Mouse (Mus musculus): ENCODE data around the gene Prph. TPM values are rescaled to one million over a fixed set of nuclear protein-coding genes. Genes with fewer than 3 reads are reported as not detected.
A peak's percentile ranks its signal among the peaks of the same experiment; 100 is the strongest.

Prph gene
- polyA plus RNA-seq, 1 experiment = 11.5 TPM

GRCm38 (mm10) chr15:99030585-99031387 lies 24.2 kb upstream of the Prph start:
- Histone ChIP-seq H3K27ac (ENCODE audit: insufficient read depth, low read length) (peak overlapping the region; percentile 47), H3K27me3 (ENCODE audit: control insufficient read depth, insufficient read depth, low read length, poor library complexity, severe bottlenecking) (no peaks in the 10 kb centered on the region), H3K9ac (ENCODE audit: low read depth, poor library complexity, severe bottlenecking) (peak overlapping the region; percentile 95), H3K36me3 (ENCODE audit: control insufficient read depth, insufficient read depth, low read length, poor library complexity, severe bottlenecking) (peaks cover 32% of the 10 kb centered on the region), H3K4me1 (ENCODE audit: control insufficient read depth, insufficient read depth, low read length) (peaks cover 2% of the 10 kb centered on the region), H3K9me3 (replicated peaks; ENCODE audit: control insufficient read depth, insufficient read depth, low read length, poor library complexity, severe bottlenecking) (no peaks in the 10 kb centered on the region), H3K4me3 (ENCODE audit: low read depth, low read length) (peak overlapping the region; percentile 84)
- TF ChIP-seq CTCF (IDR thresholded peaks at IDR 0.05; ENCODE audit: low read depth, low read length) = no peak
- no peak for TF ChIP-seq POLR2A (IDR thresholded peaks at IDR 0.05; ENCODE audit: insufficient read depth, low read length)
- TF ChIP-seq EP300 (IDR thresholded peaks at IDR 0.05; ENCODE audit: insufficient read depth, low read depth, low read length) = no peak

DNA sequence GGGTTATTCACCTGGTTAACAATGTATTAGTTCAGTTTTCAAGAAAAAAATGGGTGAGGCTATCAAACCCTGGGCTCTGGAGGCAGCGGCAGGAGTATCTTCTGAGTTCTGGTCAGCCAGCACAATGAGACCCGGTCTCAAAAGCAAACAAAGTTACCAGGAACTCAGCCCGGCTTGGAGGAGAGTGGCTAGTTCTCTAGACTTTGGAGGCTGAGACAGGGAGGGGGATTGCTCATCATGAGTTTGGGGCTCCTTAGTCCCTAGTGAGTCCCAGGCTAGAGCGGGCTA lies 23.6 kb upstream of the Prph start:
- H3K36me3 ChIP-seq (ENCODE audit: control insufficient read depth, insufficient read depth, low read length, poor library complexity, severe bottlenecking) = peaks cover 37% of the 10 kb centered on the region
- no peak overlapping the region for H3K27ac ChIP-seq (ENCODE audit: insufficient read depth, low read length)
- H3K4me3 ChIP-seq (ENCODE audit: low read depth, low read length) = peak overlapping the region; percentile 84
- H3K27me3 ChIP-seq (ENCODE audit: control insufficient read depth, insufficient read depth, low read length, poor library complexity, severe bottlenecking) = no peaks in the 10 kb centered on the region
- H3K9ac ChIP-seq (ENCODE audit: low read depth, poor library complexity, severe bottlenecking) = peak overlapping the region; percentile 95
- H3K9me3 ChIP-seq (replicated peaks; ENCODE audit: control insufficient read depth, insufficient read depth, low read length, poor library complexity, severe bottlenecking) = no peaks in the 10 kb centered on the region
- TF ChIP-seq CTCF (IDR thresholded peaks at IDR 0.05; ENCODE audit: low read depth, low read length) (no peak), POLR2A (IDR thresholded peaks at IDR 0.05; ENCODE audit: insufficient read depth, low read length) (no peak), EP300 (IDR thresholded peaks at IDR 0.05; ENCODE audit: insufficient read depth, low read depth, low read length) (no peak)
- H3K4me1 ChIP-seq (ENCODE audit: control insufficient read depth, insufficient read depth, low read length) = peaks cover 2% of the 10 kb centered on the region

GRCm38 (mm10) chr15:99032041-99032725 lies 22.8 kb upstream of the Prph start:
- Histone ChIP-seq H3K27me3 (ENCODE audit: control insufficient read depth, insufficient read depth, low read length, poor library complexity, severe bottlenecking) (no peaks in the 10 kb centered on the region), H3K27ac (ENCODE audit: insufficient read depth, low read length) (0 out of 2 replicates have a peak overlapping the region, but pooled peaks have one; percentile 18), H3K36me3 (ENCODE audit: control insufficient read depth, insufficient read depth, low read length, poor library complexity, severe bottlenecking) (peaks cover 43% of the 10 kb centered on the region), H3K9ac (ENCODE audit: low read depth, poor library complexity, severe bottlenecking) (peak overlapping the region; percentile 95), H3K4me1 (ENCODE audit: control insufficient read depth, insufficient read depth, low read length) (peaks cover 2% of the 10 kb centered on the region), H3K9me3 (replicated peaks; ENCODE audit: control insufficient read depth, insufficient read depth, low read length, poor library complexity, severe bottlenecking) (no peaks in the 10 kb centered on the region), H3K4me3 (ENCODE audit: low read depth, low read length) (peak overlapping the region; percentile 92)
- TF ChIP-seq CTCF (IDR thresholded peaks at IDR 0.05; ENCODE audit: low read depth, low read length) (no peak), EP300 (IDR thresholded peaks at IDR 0.05; ENCODE audit: insufficient read depth, low read depth, low read length) (no peak), POLR2A (IDR thresholded peaks at IDR 0.05; ENCODE audit: insufficient read depth, low read length) (no peak)

- H3K9ac ChIP-seq (ENCODE audit: low read depth, poor library complexity, severe bottlenecking) = peak overlapping the region; percentile 95
- 0 out of 2 replicates have a peak overlapping the region, but pooled peaks have one; percentile 18 for H3K27ac ChIP-seq (ENCODE audit: insufficient read depth, low read length)
Observed at GRCm38 (mm10) chr15:99032726-99033250, 22.2 kb upstream of the Prph start.

DNA sequence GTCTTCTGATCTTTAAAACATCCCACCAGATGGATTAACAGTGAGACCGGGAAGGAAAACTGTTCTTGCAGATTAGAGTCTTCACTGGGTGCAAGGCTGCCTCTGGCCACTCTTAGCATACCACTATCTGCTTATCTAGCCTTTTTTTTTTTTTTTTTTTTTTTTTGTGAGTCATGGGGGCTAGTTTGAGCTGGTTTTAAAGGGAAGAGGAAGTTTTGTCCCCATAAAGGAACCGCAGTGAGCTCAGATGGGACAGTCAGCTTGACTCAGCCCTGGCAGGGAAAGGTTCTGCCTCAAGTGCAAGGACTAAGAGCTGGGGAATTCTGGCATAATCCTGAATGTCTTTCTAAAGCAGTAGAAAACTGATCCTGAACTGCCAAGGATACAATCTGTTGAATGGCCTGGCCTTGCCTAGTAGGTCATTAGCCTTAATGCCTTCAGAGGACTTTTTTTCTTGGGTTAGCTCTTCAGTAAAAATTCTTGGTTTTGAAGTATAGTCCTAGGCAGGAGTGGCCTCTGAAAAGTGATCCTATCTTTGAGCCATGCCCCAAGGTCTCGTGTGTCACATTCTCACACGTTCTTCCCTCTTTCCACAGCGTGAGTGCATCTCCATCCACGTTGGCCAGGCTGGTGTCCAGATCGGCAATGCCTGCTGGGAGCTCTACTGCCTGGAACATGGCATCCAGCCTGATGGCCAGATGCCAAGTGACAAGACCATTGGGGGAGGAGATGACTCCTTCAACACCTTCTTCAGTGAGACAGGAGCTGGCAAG lies 21.3 kb upstream of the Prph start:
- Histone ChIP-seq H3K27me3 (ENCODE audit: control insufficient read depth, insufficient read depth, low read length, poor library complexity, severe bottlenecking) (no peaks in the 10 kb centered on the region), H3K9ac (ENCODE audit: low read depth, poor library complexity, severe bottlenecking) (no peak overlapping the region), H3K36me3 (ENCODE audit: control insufficient read depth, insufficient read depth, low read length, poor library complexity, severe bottlenecking) (peaks cover 43% of the 10 kb centered on the region), H3K4me3 (ENCODE audit: low read depth, low read length) (no peak overlapping the region), H3K27ac (ENCODE audit: insufficient read depth, low read length) (no peak overlapping the region), H3K9me3 (replicated peaks; ENCODE audit: control insufficient read depth, insufficient read depth, low read length, poor library complexity, severe bottlenecking) (no peaks in the 10 kb centered on the region), H3K4me1 (ENCODE audit: control insufficient read depth, insufficient read depth, low read length) (peaks cover 2% of the 10 kb centered on the region)
- TF ChIP-seq CTCF (IDR thresholded peaks at IDR 0.05; ENCODE audit: low read depth, low read length) (no peak), POLR2A (IDR thresholded peaks at IDR 0.05; ENCODE audit: insufficient read depth, low read length) (no peak), EP300 (IDR thresholded peaks at IDR 0.05; ENCODE audit: insufficient read depth, low read depth, low read length) (no peak)

More at GRCm38 (mm10) chr15:99032726-99033250, 22.2 kb upstream of the Prph start:
- no peaks in the 10 kb centered on the region for H3K9me3 ChIP-seq (replicated peaks; ENCODE audit: control insufficient read depth, insufficient read depth, low read length, poor library complexity, severe bottlenecking)
- peaks cover 2% of the 10 kb centered on the region for H3K4me1 ChIP-seq (ENCODE audit: control insufficient read depth, insufficient read depth, low read length)
- TF ChIP-seq POLR2A (IDR thresholded peaks at IDR 0.05; ENCODE audit: insufficient read depth, low read length) (no peak), CTCF (IDR thresholded peaks at IDR 0.05; ENCODE audit: low read depth, low read length) (no peak), EP300 (IDR thresholded peaks at IDR 0.05; ENCODE audit: insufficient read depth, low read depth, low read length) (no peak)
- H3K4me3 ChIP-seq (ENCODE audit: low read depth, low read length) = peak overlapping the region; percentile 92
- H3K27me3 ChIP-seq (ENCODE audit: control insufficient read depth, insufficient read depth, low read length, poor library complexity, severe bottlenecking) = no peaks in the 10 kb centered on the region
- peaks cover 43% of the 10 kb centered on the region for H3K36me3 ChIP-seq (ENCODE audit: control insufficient read depth, insufficient read depth, low read length, poor library complexity, severe bottlenecking)
